Mouse (Mus musculus): ENCODE measurements around the gene Brf1. TPM values are rescaled to one million over a fixed set of nuclear protein-coding genes. Genes with fewer than 3 reads are reported as not detected.

Brf1 gene
- polyA plus RNA-seq, 1 experiment from 2014 or later, result 44.1 TPM

DNA sequence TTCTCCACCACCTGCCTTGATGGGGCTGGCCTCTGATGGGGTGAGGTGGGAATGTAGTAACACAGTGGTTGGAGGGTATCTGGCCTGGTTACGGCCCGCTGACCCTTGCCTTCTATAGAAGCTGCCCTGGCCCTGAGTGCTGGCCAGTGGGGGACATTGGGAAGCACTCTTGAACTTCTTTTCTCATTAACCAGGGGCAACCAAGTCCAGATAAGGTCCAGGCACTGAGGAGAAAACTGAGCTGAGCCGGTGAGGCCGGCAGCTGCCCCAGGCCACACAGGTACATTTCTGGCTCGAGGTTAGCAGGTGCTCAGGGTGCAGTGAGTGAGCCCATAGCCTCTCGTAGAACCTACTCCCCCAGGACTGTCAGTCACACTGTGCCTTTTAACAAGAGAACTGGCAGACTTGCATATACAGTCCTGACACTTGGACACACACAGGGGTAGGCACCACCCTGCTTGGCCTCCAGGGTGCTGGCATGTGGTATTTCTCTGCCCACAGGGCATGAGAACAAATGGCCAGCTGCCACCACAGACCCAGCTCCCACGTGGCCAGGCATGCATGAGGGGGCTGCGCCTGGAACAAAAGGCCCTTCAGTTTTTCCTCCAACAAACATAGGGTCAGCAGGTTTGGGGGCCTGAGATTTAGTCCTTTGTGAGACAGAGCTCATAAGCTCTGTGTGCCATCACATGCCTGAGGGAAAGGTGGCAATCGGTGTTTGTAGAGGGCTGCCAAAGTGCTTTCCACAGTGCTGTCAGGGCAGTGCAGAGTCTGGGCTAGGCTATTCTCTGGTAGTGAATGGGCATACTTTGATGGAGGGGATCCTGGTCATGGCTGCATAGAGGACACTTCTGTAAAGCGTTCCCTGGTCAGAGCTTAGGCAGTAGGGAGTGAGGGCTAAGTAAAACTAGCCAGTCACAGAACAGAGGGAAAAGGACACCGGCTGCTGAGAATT is 32.1 kb upstream of the Brf1 start:
- Histone ChIP-seq H3K4me3 (replicated peaks) (no peak overlapping the region), H3K36me3 (no peaks in the 10 kb centered on the region), H3K27ac (replicated peaks) (peak overlapping the region; percentile 65), H3K27me3 (replicated peaks) (no peaks in the 10 kb centered on the region), H3K9ac (replicated peaks) (no peak overlapping the region), H3K4me1 (peaks cover 43% of the 10 kb centered on the region), H3K9me3 (replicated peaks) (no peaks in the 10 kb centered on the region), H3K4me2 (no peak overlapping the region)
- WGBS, result 49% methylated on average over 11 of the region's 11 CpGs
- peak; percentile 42; the same call in 1 of the 2 replicates for ATAC-seq (ENCODE audit: low FRiP score)

DNA sequence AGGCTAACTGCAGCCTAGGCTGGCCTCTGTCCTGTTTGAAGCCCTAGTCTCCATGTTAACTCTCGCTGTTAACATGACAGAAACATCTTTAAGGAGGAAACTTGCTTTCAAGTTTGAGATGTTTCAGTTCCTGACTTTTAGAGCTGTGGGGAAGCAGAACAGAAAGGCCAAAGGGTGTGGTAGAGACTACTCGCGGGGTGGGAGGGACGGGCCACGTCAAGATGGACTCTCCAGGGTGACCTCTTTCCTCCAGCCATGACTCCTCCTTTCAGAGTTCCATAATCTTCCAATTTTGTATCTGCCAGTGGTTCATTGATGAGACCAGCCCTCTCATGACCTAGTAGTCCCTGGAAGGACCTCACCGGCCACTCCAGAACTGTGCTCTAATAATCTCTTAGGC is 30.9 kb upstream of the Brf1 start:
- H3K27me3 ChIP-seq (replicated peaks), result no peaks in the 10 kb centered on the region
- no peaks in the 10 kb centered on the region for H3K36me3 ChIP-seq
- 92% methylated on average over 6 of the region's 6 CpGs for WGBS
- H3K27ac ChIP-seq (replicated peaks), result no peak overlapping the region
- peaks cover 45% of the 10 kb centered on the region for H3K4me1 ChIP-seq
- H3K4me3 ChIP-seq (replicated peaks), result no peak overlapping the region
- H3K4me2 ChIP-seq, result no peak overlapping the region
- ATAC-seq (ENCODE audit: low FRiP score), result no peak
- no peak overlapping the region for H3K9ac ChIP-seq (replicated peaks)
- no peaks in the 10 kb centered on the region for H3K9me3 ChIP-seq (replicated peaks)

DNA sequence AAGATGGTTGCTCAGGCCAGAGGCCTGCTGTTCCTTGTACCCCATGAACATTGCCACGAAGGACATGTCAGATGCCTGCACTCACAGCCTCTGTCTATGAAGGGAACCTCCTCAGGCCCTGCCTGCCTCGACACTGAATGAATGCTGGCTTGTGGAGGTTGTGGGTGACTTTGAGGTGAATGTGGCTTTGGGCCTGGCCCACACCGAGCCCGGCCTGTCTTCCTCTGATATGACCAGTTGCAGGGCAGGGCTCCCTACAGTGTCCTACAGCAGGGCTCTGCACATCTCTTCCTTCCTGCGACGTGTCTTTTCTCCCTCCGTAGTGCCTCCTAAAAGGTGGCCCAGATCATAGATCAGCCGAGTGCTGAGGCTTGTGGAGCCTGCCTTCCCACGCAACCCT is 30.5 kb upstream of the Brf1 start:
- no peaks in the 10 kb centered on the region for H3K9me3 ChIP-seq (replicated peaks)
- H3K36me3 ChIP-seq, result no peaks in the 10 kb centered on the region
- H3K27ac ChIP-seq (replicated peaks), result no peak overlapping the region
- 86% methylated on average over 9 of the region's 9 CpGs for whole genome bisulfite sequencing
- ATAC-seq (ENCODE audit: low FRiP score), result no peak
- no peak overlapping the region for H3K4me2 ChIP-seq
- H3K9ac ChIP-seq (replicated peaks), result no peak overlapping the region
- no peaks in the 10 kb centered on the region for H3K27me3 ChIP-seq (replicated peaks)
- no peak overlapping the region for H3K4me3 ChIP-seq (replicated peaks)
- peaks cover 45% of the 10 kb centered on the region for H3K4me1 ChIP-seq

DNA sequence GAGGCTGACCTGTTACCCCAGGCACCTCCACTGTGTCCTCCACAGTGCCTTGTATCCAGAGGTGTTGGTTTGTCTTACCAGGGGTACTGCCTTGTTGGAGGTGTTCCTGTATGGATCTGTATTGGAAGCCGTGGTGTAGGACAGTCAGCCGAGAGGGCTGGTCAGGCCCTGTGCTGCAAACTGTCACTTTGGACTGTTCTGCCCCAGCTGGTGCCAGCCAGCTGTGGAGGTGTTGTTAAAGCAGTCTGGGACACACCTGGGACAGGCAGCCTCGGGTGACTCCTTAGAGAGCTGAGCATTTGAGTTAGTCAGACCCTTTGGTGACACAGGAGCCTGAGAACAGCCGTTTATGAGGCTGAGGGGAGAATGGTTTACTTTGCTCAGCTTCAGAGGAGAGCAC is 29.5 kb upstream of the Brf1 start:
- Histone ChIP-seq H3K4me3 (replicated peaks) (no peak overlapping the region), H3K27me3 (replicated peaks) (no peaks in the 10 kb centered on the region), H3K9ac (replicated peaks) (no peak overlapping the region), H3K36me3 (peaks cover 5% of the 10 kb centered on the region; the same call in 1 of the 2 replicates), H3K27ac (replicated peaks) (no peak overlapping the region), H3K4me2 (no peak overlapping the region), H3K9me3 (replicated peaks) (no peaks in the 10 kb centered on the region), H3K4me1 (peaks cover 45% of the 10 kb centered on the region)
- 66% methylated on average over 4 of the region's 4 CpGs for WGBS
- no peak for ATAC-seq (ENCODE audit: low FRiP score)

DNA sequence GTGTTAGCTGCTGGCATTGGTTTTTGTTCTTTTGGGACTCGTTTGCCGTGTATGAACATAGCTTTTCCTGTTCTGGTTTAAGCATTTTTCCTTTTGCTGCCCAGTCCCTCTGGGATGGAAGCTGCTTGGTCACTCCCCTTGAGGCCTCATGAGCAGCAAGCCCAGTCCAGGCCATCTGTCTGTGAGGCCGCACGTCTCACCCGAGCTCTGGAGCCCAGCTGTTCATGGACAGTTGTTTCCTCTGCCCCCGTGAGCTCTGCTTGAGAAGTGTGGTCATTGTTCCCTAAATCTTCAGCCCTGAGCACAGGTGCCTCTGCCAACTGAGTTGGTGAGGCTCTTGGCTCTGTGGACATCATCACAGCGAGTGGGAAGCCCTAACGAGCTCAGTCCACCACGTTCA is 28.4 kb upstream of the Brf1 start:
- H3K4me1 ChIP-seq, result peaks cover 44% of the 10 kb centered on the region
- H3K36me3 ChIP-seq, result peaks cover 5% of the 10 kb centered on the region; the same call in 1 of the 2 replicates
- no peaks in the 10 kb centered on the region for H3K27me3 ChIP-seq (replicated peaks)
- no peak overlapping the region for H3K4me2 ChIP-seq
- H3K9me3 ChIP-seq (replicated peaks), result no peaks in the 10 kb centered on the region
- H3K9ac ChIP-seq (replicated peaks), result no peak overlapping the region
- H3K4me3 ChIP-seq (replicated peaks), result no peak overlapping the region
- WGBS, result 49% methylated on average over 9 of the region's 9 CpGs
- ATAC-seq (ENCODE audit: low FRiP score), result no peak
- no peak overlapping the region; the same call in 1 of the 2 replicates for H3K27ac ChIP-seq (replicated peaks)

DNA sequence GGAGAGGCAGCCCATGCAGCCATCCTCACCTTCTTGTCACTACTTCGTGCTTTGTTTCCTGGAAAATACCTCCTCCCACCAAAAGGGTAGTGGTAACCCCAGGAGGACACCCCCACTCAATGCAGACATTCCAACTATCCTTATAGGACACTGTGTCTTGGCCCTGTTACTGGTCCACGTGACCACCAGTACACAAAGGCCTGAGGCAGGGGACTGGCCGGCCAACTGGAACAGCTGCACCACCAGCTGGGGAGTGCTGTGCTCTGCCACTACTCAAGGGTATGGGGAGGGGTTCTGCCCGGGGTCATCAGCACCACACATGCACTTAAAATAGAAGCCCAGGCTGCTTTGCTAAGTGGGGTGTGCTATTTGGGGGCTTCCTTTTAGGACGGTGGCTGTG is 27.6 kb upstream of the Brf1 start:
- Histone ChIP-seq H3K9ac (replicated peaks) (no peak overlapping the region), H3K9me3 (replicated peaks) (no peaks in the 10 kb centered on the region), H3K36me3 (peaks cover 5% of the 10 kb centered on the region; the same call in 1 of the 2 replicates), H3K4me2 (no peak overlapping the region), H3K4me1 (peaks cover 36% of the 10 kb centered on the region), H3K4me3 (replicated peaks) (no peak overlapping the region), H3K27me3 (replicated peaks) (no peaks in the 10 kb centered on the region), H3K27ac (replicated peaks) (peak overlapping the region; percentile 48)
- ATAC-seq (ENCODE audit: low FRiP score), result no peak
- WGBS, result 27% methylated on average over 5 of the region's 5 CpGs

DNA sequence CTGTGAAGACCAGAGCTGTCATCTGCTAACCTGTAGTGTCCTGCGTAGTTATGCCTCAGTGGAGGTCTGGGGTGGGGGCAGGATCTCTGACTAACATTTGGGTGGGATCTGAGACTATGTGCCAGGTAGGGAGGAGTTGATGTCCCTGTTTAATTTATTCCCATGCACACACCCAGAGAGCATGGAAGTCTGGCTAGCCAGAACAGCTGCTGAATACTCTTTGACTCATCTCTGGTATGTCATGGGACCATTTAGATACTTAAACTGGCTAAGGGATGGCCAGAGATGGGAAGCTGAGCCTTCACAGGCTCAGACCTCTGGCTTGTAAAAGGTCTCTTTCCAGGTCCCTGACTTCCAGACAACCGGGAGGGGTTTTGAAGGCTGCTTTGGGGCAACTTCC is 27.0 kb upstream of the Brf1 start:
- H3K4me2 ChIP-seq, result no peak overlapping the region
- no peak overlapping the region for H3K4me3 ChIP-seq (replicated peaks)
- 93% methylated on average over 2 of the region's 2 CpGs for WGBS
- H3K9ac ChIP-seq (replicated peaks), result no peak overlapping the region
- no peak for ATAC-seq (ENCODE audit: low FRiP score)
- no peaks in the 10 kb centered on the region for H3K27me3 ChIP-seq (replicated peaks)
- peaks cover 5% of the 10 kb centered on the region; the same call in 1 of the 2 replicates for H3K36me3 ChIP-seq
- H3K4me1 ChIP-seq, result peaks cover 30% of the 10 kb centered on the region
- peak overlapping the region; percentile 48; the same call in 1 of the 2 replicates for H3K27ac ChIP-seq (replicated peaks)
- no peaks in the 10 kb centered on the region for H3K9me3 ChIP-seq (replicated peaks)

DNA sequence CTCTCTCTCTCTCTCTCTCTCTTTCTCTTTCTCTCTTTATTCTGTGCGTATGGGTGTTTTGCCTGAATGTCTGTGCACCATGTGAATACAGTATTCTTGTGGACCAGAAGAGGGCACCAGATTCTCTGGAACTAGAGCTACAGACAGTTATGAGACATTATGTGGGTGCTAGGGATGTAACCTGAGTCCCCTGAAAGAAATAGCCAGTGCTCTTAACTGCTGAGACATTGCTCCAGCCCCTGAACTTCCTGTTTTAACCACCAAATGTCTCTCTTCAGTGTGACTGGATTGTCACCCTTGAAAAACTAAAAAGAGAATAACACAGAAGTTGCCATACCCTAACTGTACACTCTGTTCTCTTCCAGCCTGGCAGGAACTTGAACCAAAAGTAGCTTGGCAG is 26.1 kb upstream of the Brf1 start:
- peaks cover 20% of the 10 kb centered on the region for H3K4me1 ChIP-seq
- H3K36me3 ChIP-seq, result peaks cover 5% of the 10 kb centered on the region; the same call in 1 of the 2 replicates
- WGBS, result 95% methylated on average over 1 of the region's 1 CpGs
- no peak overlapping the region for H3K4me3 ChIP-seq (replicated peaks)
- no peaks in the 10 kb centered on the region for H3K27me3 ChIP-seq (replicated peaks)
- no peak overlapping the region for H3K9ac ChIP-seq (replicated peaks)
- no peak for ATAC-seq (ENCODE audit: low FRiP score)
- H3K27ac ChIP-seq (replicated peaks), result no peak overlapping the region
- no peaks in the 10 kb centered on the region for H3K9me3 ChIP-seq (replicated peaks)
- H3K4me2 ChIP-seq, result no peak overlapping the region

DNA sequence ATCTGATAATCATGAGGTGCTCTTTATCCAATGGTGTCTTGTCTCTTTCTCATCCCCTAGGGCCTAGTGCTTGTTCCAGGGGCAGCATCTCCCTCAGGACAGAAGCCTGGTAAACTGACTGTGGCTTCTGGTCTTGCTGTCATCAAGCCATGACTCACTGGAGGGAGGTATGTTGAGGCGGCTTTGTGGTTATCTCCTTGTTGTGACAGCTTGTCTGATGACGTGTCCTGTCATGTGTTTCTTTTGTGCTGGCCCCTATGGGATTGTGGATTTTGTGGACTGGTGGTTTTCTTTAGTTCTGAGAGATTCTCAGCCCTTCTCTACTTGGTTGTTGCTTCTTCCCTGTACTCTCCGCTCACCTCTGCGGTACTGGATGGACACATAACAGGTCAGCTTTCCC is 22.6 kb upstream of the Brf1 start:
- Histone ChIP-seq H3K4me3 (replicated peaks) (no peak overlapping the region), H3K27ac (replicated peaks) (no peak overlapping the region), H3K36me3 (peaks cover 10% of the 10 kb centered on the region; the same call in 1 of the 2 replicates), H3K9me3 (replicated peaks) (no peaks in the 10 kb centered on the region), H3K9ac (replicated peaks) (no peak overlapping the region), H3K4me2 (no peak overlapping the region), H3K27me3 (replicated peaks) (no peaks in the 10 kb centered on the region), H3K4me1 (peaks cover 15% of the 10 kb centered on the region)
- ATAC-seq (ENCODE audit: low FRiP score), result no peak
- 88% methylated on average over 4 of the region's 4 CpGs for WGBS

DNA sequence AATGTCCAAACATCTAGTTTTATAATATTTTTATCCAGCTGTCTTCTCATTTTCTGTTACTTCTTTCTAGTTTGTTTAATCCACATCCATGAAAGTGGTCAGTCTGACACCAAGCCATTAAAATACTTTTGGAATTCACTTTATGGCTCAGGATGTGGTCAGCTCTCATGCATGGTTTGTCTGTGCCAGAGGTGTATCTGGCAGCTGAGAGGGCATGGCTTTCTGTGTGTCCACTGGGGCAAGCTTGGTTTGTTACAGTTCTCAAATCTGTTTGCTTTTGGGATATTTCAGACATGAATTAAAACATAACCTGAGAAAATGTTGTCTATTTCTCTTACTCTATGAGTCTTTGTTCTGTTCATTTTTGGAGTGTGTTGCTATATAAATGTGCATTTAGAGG is 21.0 kb upstream of the Brf1 start:
- Histone ChIP-seq H3K27me3 (replicated peaks) (no peaks in the 10 kb centered on the region), H3K9ac (replicated peaks) (no peak overlapping the region), H3K4me2 (no peak overlapping the region), H3K9me3 (replicated peaks) (no peaks in the 10 kb centered on the region), H3K36me3 (peaks cover 10% of the 10 kb centered on the region; the same call in 1 of the 2 replicates), H3K4me1 (peaks cover 21% of the 10 kb centered on the region), H3K4me3 (replicated peaks) (no peak overlapping the region), H3K27ac (replicated peaks) (no peak overlapping the region)
- ATAC-seq (ENCODE audit: low FRiP score), result no peak

DNA sequence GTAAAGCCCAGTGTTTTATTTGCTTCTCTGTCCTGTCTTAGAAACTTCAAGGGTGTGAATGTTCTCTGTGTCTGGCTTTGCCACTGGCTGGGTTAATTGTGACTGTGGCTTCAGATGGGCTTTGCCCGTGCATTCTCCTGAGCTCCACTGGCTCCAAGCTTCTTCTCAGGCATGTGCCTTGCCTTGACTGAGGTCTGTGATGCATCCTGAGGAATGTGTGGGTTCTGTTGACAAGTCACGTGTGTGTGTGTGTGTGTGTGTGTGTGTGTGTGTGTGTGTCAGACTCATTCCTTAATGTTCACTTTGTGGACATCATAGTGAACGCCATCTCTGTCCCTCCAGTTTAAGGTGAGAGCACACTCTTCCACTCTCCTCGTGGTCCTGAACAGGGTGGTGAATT is 18.3 kb upstream of the Brf1 start:
- ATAC-seq (ENCODE audit: low FRiP score), result no peak
- peaks cover 38% of the 10 kb centered on the region for H3K4me1 ChIP-seq
- WGBS, result 91% methylated on average over 4 of the region's 4 CpGs

DNA sequence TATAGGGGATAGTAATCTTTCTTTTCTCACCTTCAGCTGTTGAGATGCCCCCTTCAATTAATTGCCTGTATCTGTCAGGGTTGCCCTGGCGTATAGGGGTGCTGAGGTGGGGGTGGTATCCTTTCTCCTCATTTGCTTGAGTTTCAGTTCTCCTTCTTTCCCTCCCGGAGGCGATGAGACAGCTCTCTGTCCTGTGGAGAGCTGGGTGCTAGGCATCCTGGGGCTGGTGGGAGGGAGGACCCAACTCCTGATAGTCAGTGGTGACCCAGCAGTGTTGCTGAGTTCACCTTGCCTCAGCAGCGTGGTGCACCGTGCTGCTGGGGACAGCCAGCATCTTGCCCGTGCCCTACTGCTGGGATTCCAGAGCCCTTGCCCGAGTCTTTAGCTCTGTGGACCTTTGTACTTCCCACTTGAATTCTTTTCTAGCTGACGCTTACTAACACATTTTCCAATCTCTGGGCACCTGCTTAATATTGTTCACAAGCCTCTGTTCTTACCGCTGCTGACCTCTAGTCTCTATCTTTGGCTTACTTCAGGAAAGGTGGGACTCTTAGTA is 17.0 kb upstream of the Brf1 start:
- no peak overlapping the region for H3K27ac ChIP-seq (replicated peaks)
- H3K9me3 ChIP-seq (replicated peaks), result no peaks in the 10 kb centered on the region
- H3K4me3 ChIP-seq (replicated peaks), result no peak overlapping the region
- no peak for ATAC-seq (ENCODE audit: low FRiP score)
- 86% methylated on average over 9 of the region's 9 CpGs for WGBS
- peaks cover 51% of the 10 kb centered on the region for H3K4me1 ChIP-seq
- no peak overlapping the region for H3K9ac ChIP-seq (replicated peaks)
- H3K27me3 ChIP-seq (replicated peaks), result no peaks in the 10 kb centered on the region
- H3K36me3 ChIP-seq, result peaks cover 5% of the 10 kb centered on the region; the same call in 1 of the 2 replicates
- 0 out of 2 replicates have a peak overlapping the region, but pooled peaks have one; percentile 11 for H3K4me2 ChIP-seq

More for the DNA sequence above, 18.3 kb upstream of the Brf1 start:
- H3K4me2 ChIP-seq, result no peak overlapping the region
- H3K9me3 ChIP-seq (replicated peaks), result no peaks in the 10 kb centered on the region
- H3K4me3 ChIP-seq (replicated peaks), result no peak overlapping the region
- H3K27me3 ChIP-seq (replicated peaks), result no peaks in the 10 kb centered on the region
- no peak overlapping the region for H3K9ac ChIP-seq (replicated peaks)
- peaks cover 5% of the 10 kb centered on the region; the same call in 1 of the 2 replicates for H3K36me3 ChIP-seq
- H3K27ac ChIP-seq (replicated peaks), result no peak overlapping the region
